Mouse (Mus musculus) c-Kit-positive CD71-positive TER-119-positive erythroid progenitor cells, embryonic 14.5 days (primary cell): Measurements from ENCODE around the gene Bcl2l11.

Source experiments
- DNase-seq: peaks from one replicate; pipeline ENCODE4 v3.0.0-alpha.2; 2013; ENCODE audit warnings: low spot score

The Bcl2l11 gene

DNA sequence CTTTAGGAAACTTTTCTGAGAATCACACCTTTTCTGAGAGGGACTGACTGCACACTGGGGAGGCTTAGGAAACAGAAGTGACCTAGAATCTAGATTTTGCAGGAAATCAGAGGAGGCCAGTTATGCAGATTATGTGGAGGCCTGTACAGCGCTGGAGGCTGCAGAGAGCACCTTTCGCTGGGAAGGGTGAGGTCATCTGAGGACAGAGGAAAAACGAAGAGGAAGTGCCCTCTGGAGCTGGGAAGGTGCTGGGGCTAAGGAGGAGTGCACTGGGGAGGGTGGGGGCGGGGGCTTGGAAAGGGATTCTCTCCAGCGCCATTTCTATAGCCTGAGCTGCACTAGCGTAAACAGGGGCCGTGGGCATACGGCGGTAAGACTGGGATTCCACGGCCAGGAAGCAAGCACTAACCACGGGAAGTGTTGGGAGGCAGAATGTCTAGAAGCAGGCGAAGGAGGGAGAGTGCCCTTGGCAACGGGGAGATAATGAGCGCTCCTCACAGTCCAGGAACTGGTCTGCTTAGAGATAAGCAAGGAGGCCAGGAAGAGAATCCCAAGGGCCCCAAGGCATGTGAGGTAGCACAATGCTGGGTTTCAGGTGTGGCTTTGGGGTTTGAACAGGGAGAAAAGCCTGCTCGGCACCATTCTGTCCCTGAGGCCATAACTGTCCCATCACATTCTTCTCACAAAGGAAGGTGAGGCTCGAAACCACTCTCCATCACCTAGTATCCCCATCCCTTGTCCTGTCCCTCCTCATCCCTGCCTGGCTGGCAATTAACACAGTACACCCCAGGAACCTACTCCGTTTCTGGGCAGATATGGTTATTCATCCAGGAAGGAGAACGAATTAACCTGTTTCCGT, 85.4 kb downstream of the Bcl2l11 start:
- no peak for DNase-seq

DNA sequence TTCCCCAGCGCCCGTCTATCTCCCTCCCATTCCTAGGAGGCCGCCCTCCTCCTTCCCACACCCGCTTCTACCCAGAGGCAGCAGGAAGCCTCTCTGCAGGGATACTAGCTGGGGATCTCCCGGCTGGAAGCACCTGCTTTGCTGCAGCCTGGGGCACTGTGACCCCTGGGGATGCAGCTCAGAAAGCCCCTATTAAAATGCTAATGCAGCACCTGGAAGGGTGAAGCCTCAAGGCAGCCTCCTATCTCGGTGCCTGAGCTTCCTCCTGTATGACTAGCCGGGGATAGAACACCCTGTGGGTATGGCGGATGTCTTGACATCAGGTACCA, 86.0 kb downstream of the Bcl2l11 start:
- no peak for DNase-seq
